Mouse (Mus musculus) CH12.LX (cell line): ENCODE results near the gene Hspa1a. TPM values are rescaled to one million over a fixed set of nuclear protein-coding genes. Genes with fewer than 3 reads are reported as not detected.

Experiments
- DNase-seq: peaks from one replicate; pipeline ENCODE4 v3.0.0-alpha.2; 2013; ENCODE audit errors: extremely low read depth
- H3K27ac ChIP-seq: 2 replicates; pipeline ENCODE4 v1.5.1; 2012; ENCODE audit warnings: low read depth, mild to moderate bottlenecking, control low read depth, moderate library complexity; ENCODE audit not compliant: insufficient read depth
- H3K27me3 ChIP-seq: replicated peaks from 2 replicates; pipeline ENCODE3; 2012; ENCODE audit warnings: inconsistent platforms
- H3K36me3 ChIP-seq, 2 experiments: replicated peaks in 1 of 2; 2 replicates each; pipeline versions ENCODE3 to v1.6.1; 2012; ENCODE audit warnings: inconsistent platforms in 1 of 2, low read length in 1 of 2, mild to moderate bottlenecking in 1 of 2, mixed read lengths in 1 of 2, moderate library complexity in 1 of 2; ENCODE audit not compliant: control insufficient read depth in 1 of 2, insufficient read depth in 1 of 2
- H3K4me1 ChIP-seq, 2 experiments: 2 replicates each; pipeline ENCODE4 v1.6.1; 2012; ENCODE audit warnings: inconsistent platforms in 1 of 2, moderate library complexity in 1 of 2; ENCODE audit not compliant: insufficient read depth in 2 of 2, control insufficient read depth in 1 of 2
- H3K4me2 ChIP-seq: 2 replicates; pipeline ENCODE4 v1.6.1; 2012; ENCODE audit warnings: low read depth, mild to moderate bottlenecking, control low read depth; ENCODE audit not compliant: poor library complexity, insufficient read depth, severe bottlenecking
- H3K4me3 ChIP-seq, 3 experiments: fragments of 150-350 bp in 1 of 3; sonication (generic) in 1 of 3; replicated peaks in 1 of 3; 2 replicates each; pipeline versions ENCODE3 to v1.5.1; 2011 to 2012; ENCODE audit warnings: low read depth in 2 of 3, low read length in 2 of 3, mild to moderate bottlenecking in 2 of 3, moderate library complexity in 2 of 3, control low read depth in 1 of 3, improper control_type of control experiment in 1 of 3, inconsistent platforms in 1 of 3, mixed read lengths in 1 of 3; ENCODE audit not compliant: poor library complexity in 1 of 3
- H3K79me2 ChIP-seq: replicated peaks from 2 replicates; pipeline ENCODE4 v1.6.1; 2012; ENCODE audit warnings: mild to moderate bottlenecking, moderate library complexity; ENCODE audit not compliant: control insufficient read depth, poor library complexity, insufficient read depth, severe bottlenecking; ENCODE audit errors: extremely low read depth
- H3K9ac ChIP-seq: 2 replicates; pipeline ENCODE4 v1.6.1; 2012; ENCODE audit warnings: low read depth, mild to moderate bottlenecking, control low read depth, moderate library complexity; ENCODE audit not compliant: insufficient read depth
- H3K9me3 ChIP-seq: replicated peaks from 2 replicates; pipeline ENCODE3; 2012; ENCODE audit warnings: low read length, inconsistent platforms, mixed read lengths
- BHLHE40 ChIP-seq: IDR thresholded peaks from 2 replicates; pipeline ENCODE4 v1.6.1; 2011; ENCODE audit warnings: mild to moderate bottlenecking, low read depth, low read length, improper control_type of control experiment
- CHD1 ChIP-seq: IDR thresholded peaks from 2 replicates; pipeline ENCODE4 v1.6.1; 2012; ENCODE audit warnings: low read depth, low read length, improper control_type of control experiment, inconsistent platforms
- CTCF ChIP-seq, 2 experiments: IDR thresholded peaks in 1 of 2; conservative IDR thresholded peaks in 1 of 2; 2 replicates each; pipeline ENCODE4 v1.5.1; 2011 to 2012; ENCODE audit warnings: low read depth in 2 of 2, low read length in 2 of 2, improper control_type of control experiment in 1 of 2, inconsistent platforms in 1 of 2, mild to moderate bottlenecking in 1 of 2, moderate library complexity in 1 of 2
- E2F4 ChIP-seq: IDR thresholded peaks from 2 replicates; pipeline ENCODE4 v1.6.1; 2011; ENCODE audit warnings: low read depth, low read length, improper control_type of control experiment; ENCODE audit not compliant: insufficient replicate concordance
- ELF1 ChIP-seq: IDR thresholded peaks from 2 replicates; pipeline ENCODE4 v1.6.1; 2014; ENCODE audit warnings: low read depth, mild to moderate bottlenecking, inconsistent platforms, low read length, improper control_type of control experiment
- GABPA ChIP-seq: IDR thresholded peaks from 2 replicates; pipeline ENCODE4 v1.6.1; 2012; ENCODE audit warnings: low read depth, low read length, improper control_type of control experiment, inconsistent platforms; ENCODE audit not compliant: insufficient replicate concordance
- HCFC1 ChIP-seq: IDR thresholded peaks from 2 replicates; pipeline ENCODE4 v1.6.1; 2012; ENCODE audit warnings: low read depth, mild to moderate bottlenecking, inconsistent platforms, low read length, improper control_type of control experiment
- IRF4 ChIP-seq: IDR thresholded peaks from 2 replicates; pipeline ENCODE4 v1.6.1; 2014; ENCODE audit warnings: low read depth, mild to moderate bottlenecking, inconsistent platforms, low read length, improper control_type of control experiment
- JUND ChIP-seq: conservative IDR thresholded peaks from 2 replicates; pipeline ENCODE4 v1.6.1; 2011; ENCODE audit warnings: low read depth, low read length, improper control_type of control experiment
- KAT2A ChIP-seq: IDR thresholded peaks from 2 replicates; pipeline ENCODE4 v1.6.1; 2012; ENCODE audit warnings: low read length, improper control_type of control experiment, inconsistent platforms; ENCODE audit not compliant: insufficient replicate concordance
- MEF2A ChIP-seq: IDR thresholded peaks from 2 replicates; pipeline ENCODE4 v1.6.1; 2014; ENCODE audit warnings: low read depth, mild to moderate bottlenecking, inconsistent platforms, low read length, improper control_type of control experiment, borderline replicate concordance
- MXI1 ChIP-seq: IDR thresholded peaks from 2 replicates; pipeline ENCODE4 v1.6.1; 2011; ENCODE audit warnings: mild to moderate bottlenecking, low read depth, low read length, improper control_type of control experiment
- PAX5 ChIP-seq: IDR thresholded peaks from 2 replicates; pipeline ENCODE4 v1.6.1; 2012; ENCODE audit warnings: low read length, inconsistent platforms, mixed read lengths
- POLR2AphosphoS2 ChIP-seq: IDR thresholded peaks from 2 replicates; pipeline ENCODE4 v1.6.1; 2011; ENCODE audit warnings: low read depth, low read length, improper control_type of control experiment
- RAD21 ChIP-seq: IDR thresholded peaks from 2 replicates; pipeline ENCODE4 v1.6.1; 2011; ENCODE audit warnings: low read depth, mild to moderate bottlenecking, low read length, improper control_type of control experiment, moderate library complexity
- SIN3A ChIP-seq: IDR thresholded peaks from 2 replicates; pipeline ENCODE4 v1.6.1; 2012; ENCODE audit warnings: low read length, improper control_type of control experiment, inconsistent platforms
- SMC3 ChIP-seq: IDR thresholded peaks from 2 replicates; pipeline ENCODE4 v1.6.1; 2011; ENCODE audit warnings: low read depth, low read length, improper control_type of control experiment
- USF1 ChIP-seq: IDR thresholded peaks from 2 replicates; pipeline ENCODE4 v1.6.1; 2014; ENCODE audit warnings: low read depth, mild to moderate bottlenecking, inconsistent platforms, low read length, improper control_type of control experiment
- USF2 ChIP-seq: conservative IDR thresholded peaks from 2 replicates; pipeline ENCODE4 v1.6.1; 2011; ENCODE audit warnings: low read depth, low read length, improper control_type of control experiment
- ZKSCAN1 ChIP-seq: IDR thresholded peaks from 2 replicates; pipeline ENCODE4 v1.6.1; 2012; ENCODE audit warnings: low read depth, inconsistent platforms, low read length, improper control_type of control experiment, borderline replicate concordance
- ZNF384 ChIP-seq: IDR thresholded peaks from 2 replicates; pipeline ENCODE4 v1.6.1; 2012; ENCODE audit warnings: low read depth, low read length, improper control_type of control experiment, inconsistent platforms
- dilution Hi-C: fragments of 300-500 bp; cut with MboI; formaldehyde crosslinking; loops from 2 replicates; pipeline ENCODE4 v1.14.3; 2020; ENCODE audit warnings: low sequenced_read_pairs; ENCODE audit not compliant: extremely low pct_unique_long_range_greater_than_20kb, extremely low pct_ligation_motif_present
- in situ Hi-C: fragments of 300-500 bp; cut with MboI; formaldehyde crosslinking; loops from 3 replicates; pipeline ENCODE4 v1.14.3; 2019; ENCODE audit warnings: low sequenced_read_pairs, low pct_ligation_motif_present, low pct_unique_long_range_greater_than_20kb, mixed read lengths
- polyA plus RNA-seq: library from polyadenylated mRNA; unstranded; fragments of >175 nt; gene quantifications from 2 replicates; pipeline ENCODE4 v1.2.1, GENCODE M21; 2012; ENCODE audit warnings: low read depth; ENCODE audit not compliant: insufficient read length
- total RNA-seq, 2 experiments: library from RNA; depleted of rRNA; stranded (reverse); fragments of 300-350 nt in 1 of 2; fragments of >200 nt in 1 of 2; gene quantifications; 2 replicates each; pipeline ENCODE4 v1.2.3; 2012 to 2014

The Hspa1a gene
- total and polyA plus RNA-seq, 3 experiments = not detected

- dilution Hi-C loops (no loop called here), in situ Hi-C loops (loop anchor here (5.0 to 10.0 kb wide), 3 partner anchors 47 to 215 kb away; partner anchors contain the start of genes Atp6v1g2, Ly6g5b, Ly6g6c and Mpig6b)
These were observed 47.9 kb upstream of the Hspa1a start for GRCm38 (mm10) chr17:35019894-35020293.

GRCm38 (mm10) chr17:35018171-35018570 is 46.2 kb upstream of the Hspa1a start:
- H3K4me3 ChIP-seq = no peak overlapping the region
- dilution Hi-C loops (no loop called here), in situ Hi-C loops (loop anchor here (10.0 kb wide), 1 partner anchor 217 kb away; the partner anchor contains the start of genes Atp6v1g2 and Nfkbil1)
- no peaks in the 10 kb centered on the region for H3K27me3 ChIP-seq
- peaks cover 34 to 74% of the 10 kb centered on the region in 2 experiments for H3K36me3 ChIP-seq
- no peak overlapping the region for H3K4me2 ChIP-seq
- TF ChIP-seq SMC3 = no peak
- no peak for TF ChIP-seq KAT2A
- no peak for TF ChIP-seq USF2
- H3K79me2 ChIP-seq = no peaks in the 10 kb centered on the region
- H3K27ac ChIP-seq = no peak overlapping the region
- H3K9me3 ChIP-seq = no peaks in the 10 kb centered on the region
- H3K9ac ChIP-seq = no peak overlapping the region
- H3K4me1 ChIP-seq = peaks cover 0 to 12% of the 10 kb centered on the region in 2 experiments; a peak in 2 of 4 replicates
- no peak for DNase-seq

More at GRCm38 (mm10) chr17:35019894-35020293, 47.9 kb upstream of the Hspa1a start:
- Histone ChIP-seq H3K36me3 (peaks cover 17 to 73% of the 10 kb centered on the region in 2 experiments), H3K27ac (no peak overlapping the region), H3K9me3 (no peaks in the 10 kb centered on the region), H3K79me2 (no peaks in the 10 kb centered on the region), H3K4me1 (peaks cover 4 to 29% of the 10 kb centered on the region in 2 experiments), H3K4me2 (no peak overlapping the region), H3K9ac (no peak overlapping the region), H3K27me3 (no peaks in the 10 kb centered on the region)
- no peak for DNase-seq
- no peak for TF ChIP-seq MXI1
- TF ChIP-seq, all 38 proteins: peak for 0
- no peak overlapping the region for H3K4me3 ChIP-seq

GRCm38 (mm10) chr17:35017706-35018030 is 45.7 kb upstream of the Hspa1a start:
- Histone ChIP-seq H3K4me2 (no peak overlapping the region), H3K27ac (no peak overlapping the region), H3K27me3 (no peaks in the 10 kb centered on the region), H3K4me3 (no peak overlapping the region), H3K9ac (no peak overlapping the region), H3K9me3 (no peaks in the 10 kb centered on the region), H3K4me1 (peaks cover 0 to 11% of the 10 kb centered on the region in 2 experiments; a peak in 2 of 4 replicates), H3K79me2 (no peaks in the 10 kb centered on the region), H3K36me3 (peaks cover 39 to 75% of the 10 kb centered on the region in 2 experiments)
- in situ Hi-C loops = loop anchor here (10.0 kb wide), 1 partner anchor 217 kb away; the partner anchor contains the start of genes Atp6v1g2 and Nfkbil1
- dilution Hi-C loops = no loop called here
- TF ChIP-seq USF1 (no peak), ZNF384 (no peak), SMC3 (no peak), E2F4 (no peak), POLR2AphosphoS2 (no peak), ELF1 (no peak), CTCF (conservative IDR thresholded peaks at IDR 0.05 in 1 of 2, IDR thresholded peaks at IDR 0.05 in 1 of 2; ENCODE audit: low read depth in 2 of 2, low read length in 2 of 2) (no peak), PAX5 (no peak), MXI1 (no peak), GABPA (no peak), KAT2A (no peak), SIN3A (no peak), ZKSCAN1 (no peak), BHLHE40 (no peak), CHD1 (no peak), IRF4 (no peak), HCFC1 (no peak), RAD21 (no peak), JUND (no peak), MEF2A (no peak)
- DNase-seq = no peak
